Mouse (Mus musculus) heart, adult 18-20 months (tissue): ENCODE measurements around the gene Srsf2. TPM values are rescaled to one million over a fixed set of nuclear protein-coding genes. Genes with fewer than 3 reads are reported as not detected.

ENCODE experiments used
- DNase-seq, 2 experiments: peaks; one replicate each; pipeline ENCODE4 v3.0.0; 2021 to 2022; ENCODE audit warnings: mixed read lengths in 1 of 2
- total RNA-seq, 2 experiments: library from RNA; stranded (reverse); gene quantifications; 2 replicates each; pipeline ENCODE4 v1.2.3; 2021

The Srsf2 gene
- total RNA-seq, 2 experiments from 2014 or later: 89.2 to 109 TPM

DNA sequence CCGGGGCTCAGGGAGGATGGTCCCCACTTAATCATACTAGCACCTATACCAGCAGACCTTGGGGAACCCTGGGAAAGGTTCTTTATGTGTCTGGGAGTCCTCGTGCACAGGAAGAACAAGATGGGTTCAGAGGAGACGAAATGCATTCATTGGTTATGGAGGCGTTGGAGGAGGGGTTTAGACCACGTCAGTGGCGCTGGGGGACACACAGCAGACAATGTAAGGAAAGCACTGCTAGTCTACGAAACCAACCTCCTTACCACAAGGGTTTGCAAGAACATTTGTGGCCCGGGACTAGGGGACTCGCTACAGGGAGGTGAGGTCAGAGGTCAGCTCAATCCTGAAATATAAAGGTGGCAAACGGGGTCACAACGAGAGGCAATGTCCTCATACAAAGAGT lies 42.4 kb downstream of the Srsf2 start:
- DNase-seq: no peak

DNA sequence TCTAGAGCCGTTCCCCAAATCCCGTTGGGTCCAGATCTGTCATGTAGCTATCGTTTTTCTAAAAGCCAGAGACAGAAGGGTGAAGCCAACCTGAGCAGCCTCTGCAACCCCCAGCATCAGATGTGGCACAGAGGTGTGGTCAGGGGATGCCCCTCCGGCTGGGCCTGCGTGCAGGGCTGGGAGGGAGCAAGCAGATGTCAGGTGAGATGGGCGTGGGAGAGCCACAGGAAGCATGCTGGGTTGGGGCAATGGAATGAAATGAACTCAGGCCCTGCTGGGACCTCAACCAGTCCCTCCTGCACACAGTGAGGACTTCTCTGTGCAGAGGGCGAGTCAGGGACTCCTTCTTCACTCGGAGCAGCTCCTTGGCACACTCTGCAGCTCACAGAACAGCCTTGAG lies 43.4 kb downstream of the Srsf2 start:
- no peak for DNase-seq

DNA sequence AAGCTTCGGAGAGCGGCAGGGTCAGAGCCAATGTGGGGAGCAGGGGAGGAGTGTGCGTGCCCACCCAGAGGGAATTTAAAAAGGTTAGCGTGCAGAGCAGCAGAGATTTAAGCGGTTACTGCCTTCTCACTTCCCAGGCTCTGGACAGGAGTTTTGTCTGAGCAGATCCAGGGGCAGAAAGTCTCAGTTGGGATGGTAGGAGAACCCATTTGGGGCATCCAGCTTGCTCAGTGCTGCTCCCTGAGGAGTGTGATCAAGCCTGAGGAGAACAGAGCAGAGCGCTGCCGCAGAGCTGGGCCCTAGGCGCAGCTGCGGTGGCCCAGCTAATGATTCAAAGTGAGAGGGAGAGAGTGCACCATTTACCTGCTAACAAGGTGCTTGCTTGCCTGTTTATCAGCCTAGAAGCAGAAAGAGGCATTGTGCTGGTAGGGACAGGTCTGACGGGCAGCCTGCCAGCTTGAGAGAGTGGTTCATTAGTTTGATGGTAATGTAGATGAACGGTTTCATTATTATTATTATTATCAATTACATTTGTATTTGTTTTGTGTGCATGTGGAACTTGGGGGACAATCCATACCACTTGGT lies 44.0 kb downstream of the Srsf2 start:
- no peak for DNase-seq

DNA sequence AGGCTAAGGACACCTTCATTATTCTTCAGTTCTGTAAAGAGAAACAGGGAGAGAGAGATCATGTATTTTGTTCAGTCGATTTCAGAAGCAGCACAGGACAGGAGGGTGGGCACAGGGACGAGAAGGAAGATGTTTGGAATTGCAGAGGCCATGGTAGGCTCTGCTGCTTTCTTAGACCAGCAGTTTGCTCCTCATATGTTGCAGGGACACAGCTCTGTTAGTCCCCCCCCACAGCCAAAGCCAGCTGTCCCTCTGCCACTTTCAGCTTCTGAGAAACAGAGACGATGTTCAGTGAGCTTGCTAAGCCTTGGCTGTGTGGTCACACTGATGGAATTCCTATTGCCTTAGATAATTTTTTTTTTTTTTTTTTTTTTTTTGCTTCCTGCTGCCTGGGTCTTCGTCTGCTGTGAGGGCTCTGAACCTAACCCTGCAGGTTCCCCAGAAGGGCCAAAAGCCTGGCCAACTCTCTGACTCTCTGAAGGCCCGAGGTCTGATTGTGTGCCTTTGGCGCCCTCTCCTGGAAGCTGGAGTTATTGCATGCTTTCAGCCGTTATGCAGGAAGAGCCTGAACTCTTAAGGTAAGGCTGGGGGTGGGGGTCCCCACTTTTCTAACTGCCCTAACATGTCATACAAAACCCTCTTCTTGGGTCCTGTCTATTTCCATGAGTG lies 44.8 kb downstream of the Srsf2 start:
- DNase-seq: peak; percentile 86 to 94

DNA sequence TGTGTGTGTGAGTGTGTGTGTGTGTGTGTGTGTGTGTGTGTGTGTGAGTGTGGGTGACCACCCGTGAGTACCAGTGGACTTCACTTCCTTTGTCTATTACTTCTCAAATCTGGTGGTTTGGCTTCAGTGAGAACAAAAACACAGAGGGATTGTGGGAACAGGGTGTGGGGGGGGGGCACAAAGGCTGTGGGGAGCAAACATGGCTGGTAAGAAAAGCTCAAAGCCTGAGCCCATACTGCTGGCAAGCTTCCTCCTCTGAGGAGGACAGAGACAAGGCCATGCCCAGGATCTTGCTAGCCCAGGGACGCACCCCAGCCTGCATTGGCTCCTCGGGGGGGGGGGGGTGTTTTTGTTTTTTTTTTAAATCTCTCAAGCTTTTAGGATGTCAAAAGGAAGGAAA lies 45.4 kb downstream of the Srsf2 start:
- no peak for DNase-seq

DNA sequence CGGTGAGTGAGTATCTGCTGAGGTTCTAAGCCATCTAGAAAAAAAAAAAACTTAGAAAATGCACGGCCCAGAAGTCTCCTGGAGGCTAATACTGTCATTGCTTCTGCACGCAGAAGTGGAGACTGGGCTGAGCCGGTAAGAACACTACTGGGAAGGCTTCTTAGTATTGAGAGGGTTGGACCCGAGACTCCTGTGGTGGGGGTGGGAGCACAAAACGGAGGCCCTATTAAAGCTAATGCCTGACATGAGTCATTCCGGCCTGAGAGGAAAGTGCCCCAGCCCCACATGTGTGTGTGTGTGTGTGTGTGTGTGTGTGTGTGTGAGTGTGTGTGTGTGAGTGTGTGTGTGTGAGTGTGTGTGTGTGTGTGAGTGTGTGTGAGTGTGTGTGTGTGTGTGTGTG lies 45.8 kb downstream of the Srsf2 start:
- peak in 1 of 2 experiments; percentile 48 for DNase-seq

DNA sequence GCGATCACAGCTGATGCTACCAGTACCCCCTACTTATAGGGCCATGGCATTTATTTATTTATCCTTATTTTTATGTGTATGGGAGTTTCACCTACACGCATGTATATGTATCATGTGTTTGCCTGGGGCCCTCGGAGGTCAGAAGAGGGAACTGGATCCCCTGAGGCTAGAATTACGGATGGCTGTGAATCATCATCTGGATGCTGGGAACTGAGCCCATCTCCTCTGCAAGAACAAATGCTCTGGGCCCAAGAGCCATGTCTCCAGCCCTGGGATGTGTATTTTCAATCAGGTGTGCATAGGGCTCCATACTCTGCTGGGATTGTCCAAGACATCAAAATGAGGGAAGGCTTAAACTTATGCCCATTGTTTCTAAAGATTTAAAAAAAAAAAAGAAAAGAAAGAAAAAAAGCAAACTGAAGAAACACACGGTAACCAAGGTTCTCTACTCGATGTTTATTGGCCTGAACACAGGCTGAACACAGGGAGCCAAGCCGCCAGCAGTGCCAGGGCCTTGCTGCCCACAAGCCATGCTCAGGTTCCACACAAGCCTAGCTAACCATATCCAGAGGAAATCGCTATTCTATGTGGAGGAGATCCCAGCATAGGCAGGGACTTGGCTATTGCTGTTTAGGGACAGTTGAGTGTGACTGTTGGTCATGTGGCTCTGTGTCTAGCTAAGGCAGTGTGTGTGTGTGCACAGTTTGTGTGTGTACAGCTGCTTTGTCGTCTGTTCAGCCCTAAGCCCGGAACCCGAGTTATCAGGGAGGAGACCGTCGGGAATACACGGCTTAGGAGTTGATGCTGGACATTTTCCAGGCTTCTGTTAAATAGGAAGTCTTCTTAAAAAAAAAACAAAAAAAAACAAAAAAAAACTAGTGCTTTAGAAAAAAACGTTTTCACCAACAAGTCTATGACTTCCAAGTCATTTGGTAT lies 46.5 kb downstream of the Srsf2 start:
- DNase-seq: peak; percentile 67 to 82

DNA sequence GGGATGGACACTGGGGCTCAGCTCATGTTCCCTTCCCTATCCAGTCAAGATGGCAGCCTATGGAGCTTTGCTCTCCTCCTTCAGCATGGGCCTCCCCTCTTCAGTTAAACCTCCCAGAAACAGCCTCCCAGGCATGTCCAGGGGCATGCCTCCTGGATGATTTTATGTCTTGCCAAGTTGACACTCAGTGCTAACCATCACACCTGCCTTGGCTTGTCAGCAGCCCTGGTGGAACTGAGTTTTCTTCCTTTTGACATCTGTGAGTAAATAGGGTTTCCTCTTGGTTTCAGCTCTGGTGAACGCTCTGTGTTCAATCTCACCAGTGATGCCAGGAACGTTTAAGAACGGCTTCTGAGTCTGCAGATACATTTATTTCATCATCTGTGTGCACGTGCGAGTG lies 50.2 kb downstream of the Srsf2 start:
- no peak for DNase-seq

DNA sequence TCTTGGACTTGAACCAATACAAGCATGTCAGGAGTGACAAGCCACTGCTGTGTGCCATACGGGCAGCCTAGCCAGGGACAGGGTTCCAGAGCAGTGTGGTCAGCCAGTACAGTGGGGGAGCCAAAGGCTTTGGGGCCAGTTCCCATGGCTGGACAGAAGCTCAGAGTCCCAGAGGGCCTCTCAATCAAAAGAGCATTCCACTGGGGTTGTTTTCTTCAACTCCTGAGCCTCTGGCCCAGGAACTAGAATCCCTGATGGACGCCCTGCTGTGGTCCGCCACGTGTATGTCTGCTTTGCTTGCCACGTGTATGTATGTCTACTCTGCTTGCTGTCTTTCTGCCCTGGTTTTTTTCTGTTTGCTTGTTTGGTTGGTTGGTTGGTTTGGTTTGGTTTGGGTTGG lies 51.8 kb downstream of the Srsf2 start:
- no peak for DNase-seq

Other genes with a start within 250 kb of the Srsf2 start
- gene Rhbdf2, start 226.1 kb downstream of the Srsf2 start, total RNA-seq: 10 to 100 TPM; 10.6 to 11.5 TPM
- 1 to 10 TPM in 1 of 2 experiments, under 1 TPM in 1; 0.62 to 1.6 TPM for gene Prcd, start 199.6 kb downstream of the Srsf2 start, total RNA-seq
- gene Cygb, start 198.8 kb downstream of the Srsf2 start, total RNA-seq: 10 to 100 TPM; 31.5 to 38.5 TPM
- gene St6galnac1, start 77.6 kb downstream of the Srsf2 start, total RNA-seq: not detected
- 10 to 100 TPM; 14.8 to 18.7 TPM for gene Mxra7, start 25.0 kb downstream of the Srsf2 start, total RNA-seq
- 10 to 100 TPM; 38.3 to 46.4 TPM for gene Mettl23, start 9.8 kb downstream of the Srsf2 start, total RNA-seq
- gene Jmjd6, start 9.6 kb downstream of the Srsf2 start, total RNA-seq: 10 to 100 TPM; 37.5 to 42.3 TPM
- gene Mfsd11, start 654 bp downstream of the Srsf2 start, total RNA-seq: 10 to 100 TPM; 30.7 to 33.7 TPM
- under 1 TPM; 0.10 to 0.15 TPM for gene Mgat5b, start 65.8 kb upstream of the Srsf2 start, total RNA-seq